Mouse (Mus musculus) thymus, adult 2 months (tissue): ENCODE measurements around the gene Snx11. TPM values are rescaled to one million over a fixed set of nuclear protein-coding genes. Genes with fewer than 3 reads are reported as not detected.

Experiments used
- DNase-seq: peaks from one replicate; pipeline ENCODE4 v3.0.0; 2021
- H3K27ac ChIP-seq: fragments of 200-500 bp; 2 replicates; pipeline ENCODE4 v1.5.1; 2012; ENCODE audit warnings: low read length, control low read depth; ENCODE audit not compliant: control insufficient read depth, insufficient read depth
- H3K27me3 ChIP-seq: fragments of 200-500 bp; 2 replicates; pipeline ENCODE4 v1.6.1; 2012; ENCODE audit warnings: mild to moderate bottlenecking, low read length, moderate library complexity, mixed read lengths; ENCODE audit not compliant: control insufficient read depth, insufficient read depth
- H3K36me3 ChIP-seq: fragments of 200-500 bp; 2 replicates; pipeline ENCODE4 v1.6.1; 2012; ENCODE audit warnings: mild to moderate bottlenecking, low read length, moderate library complexity; ENCODE audit not compliant: control insufficient read depth, insufficient read depth
- H3K4me1 ChIP-seq: fragments of 200-500 bp; replicated peaks from 2 replicates; pipeline ENCODE4 v1.6.1; 2012; ENCODE audit warnings: low read length; ENCODE audit not compliant: control insufficient read depth, insufficient read depth
- H3K4me3 ChIP-seq: fragments of 200-500 bp; 2 replicates; pipeline ENCODE4 v1.5.1; 2012; ENCODE audit warnings: mild to moderate bottlenecking, low read length, control low read depth, moderate library complexity; ENCODE audit not compliant: control insufficient read depth, insufficient read depth
- CTCF ChIP-seq: fragments of 200-500 bp; IDR thresholded peaks from 2 replicates; pipeline ENCODE4 v1.5.1; 2012; ENCODE audit warnings: mild to moderate bottlenecking, control low read depth, low read length, moderate library complexity, borderline replicate concordance; ENCODE audit not compliant: control insufficient read depth, poor library complexity, insufficient read depth; ENCODE audit errors: extremely low read depth
- POLR2A ChIP-seq: fragments of 200-500 bp; IDR thresholded peaks from 2 replicates; pipeline ENCODE4 v1.6.1; 2012; ENCODE audit warnings: mild to moderate bottlenecking, low read length, control low read depth, moderate library complexity; ENCODE audit not compliant: control insufficient read depth, poor library complexity, insufficient read depth; ENCODE audit errors: extremely low read depth
- WGBS: fragments of 180-500 bp; shearing (Covaris S2); methylation state at CpG from one replicate; pipeline ENCODE4 v1.1.7; 2018; 5-methylcytosine and 5-hydroxymethylcytosine counted together
- polyA plus RNA-seq: library from polyadenylated mRNA; depleted of rRNA; stranded (reverse); fragments of >200 nt; gene quantifications from 2 replicates; pipeline ENCODE4 v1.2.3, GENCODE M21; 2012

The Snx11 gene
- polyA plus RNA-seq, 1 experiment: 25.0 TPM

DNA sequence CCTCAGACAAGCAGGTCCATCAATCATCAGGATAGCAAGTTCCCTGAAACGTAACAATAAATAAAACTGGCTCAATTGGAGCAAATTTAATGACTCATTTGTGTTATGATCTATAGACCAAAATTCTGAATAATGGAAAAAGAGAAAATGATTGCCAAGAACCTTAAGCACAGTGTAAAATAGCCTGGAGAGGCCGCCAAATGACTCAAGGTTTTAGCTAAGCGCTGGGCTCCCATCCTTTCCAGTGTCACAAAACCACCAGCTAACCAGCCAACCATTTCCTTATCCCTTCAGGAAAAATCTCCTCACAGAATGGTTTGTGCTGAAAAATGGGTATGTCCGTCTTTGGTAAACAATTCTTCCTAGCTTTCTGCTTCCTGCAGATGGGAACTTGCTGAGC lies 33.5 kb downstream of the Snx11 start:
- Histone ChIP-seq H3K4me3 (no peak overlapping the region), H3K4me1 (no peaks in the 10 kb centered on the region), H3K27ac (no peak overlapping the region), H3K36me3 (peaks cover 11% of the 10 kb centered on the region; the same call in 1 of the 2 replicates), H3K27me3 (no peaks in the 10 kb centered on the region)
- TF ChIP-seq POLR2A: no peak
- no peak for TF ChIP-seq CTCF
- DNase-seq: no peak
- 93% methylated on average over 4 of the region's 4 CpGs for WGBS

DNA sequence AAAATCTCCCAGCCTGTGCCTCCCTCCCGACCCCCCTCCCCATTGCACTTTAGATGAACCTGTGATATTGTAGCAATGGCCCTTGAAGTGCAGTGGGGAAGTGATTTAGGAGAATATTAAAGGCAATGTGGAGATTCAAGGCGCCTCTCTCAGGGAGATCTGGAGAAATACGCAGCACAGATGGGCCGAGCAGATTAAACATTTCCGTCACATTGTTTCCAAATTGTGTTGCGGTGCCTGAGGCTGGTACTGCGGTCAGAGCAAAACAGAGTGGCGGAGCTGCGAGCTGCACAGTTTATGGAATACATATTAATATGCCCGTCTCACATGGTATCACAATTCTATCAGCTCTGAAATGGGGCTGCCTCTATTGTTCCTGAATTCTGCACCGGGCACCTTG lies 34.4 kb downstream of the Snx11 start:
- Histone ChIP-seq H3K27ac (no peak overlapping the region), H3K27me3 (no peaks in the 10 kb centered on the region), H3K4me3 (no peak overlapping the region), H3K4me1 (no peaks in the 10 kb centered on the region), H3K36me3 (peaks cover 11% of the 10 kb centered on the region; the same call in 1 of the 2 replicates)
- whole genome bisulfite sequencing: 73% methylated on average over 11 of the region's 11 CpGs
- TF ChIP-seq POLR2A (no peak), CTCF (no peak)
- no peak for DNase-seq

DNA sequence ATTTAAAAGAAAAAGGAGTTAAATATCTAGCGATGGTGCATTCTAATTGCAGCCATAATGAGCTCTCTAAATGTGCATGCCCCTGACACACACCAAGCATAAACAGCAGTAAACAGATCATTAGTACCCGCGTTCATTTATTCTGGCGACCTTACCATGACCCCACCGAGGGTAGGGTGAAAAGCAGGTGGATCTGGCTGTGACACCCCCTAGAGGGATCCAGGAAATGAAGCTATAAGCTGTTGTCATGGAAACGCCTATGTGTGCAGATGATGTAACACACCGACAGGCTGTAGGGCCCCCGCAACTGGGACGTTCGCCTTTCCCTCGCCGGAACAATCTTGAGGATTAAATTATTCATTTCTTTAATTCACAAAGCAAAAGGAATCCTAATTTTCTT lies 35.4 kb downstream of the Snx11 start:
- H3K27ac ChIP-seq: no peak overlapping the region
- no peak for DNase-seq
- H3K4me3 ChIP-seq: no peak overlapping the region
- peaks cover 7% of the 10 kb centered on the region; the same call in 1 of the 2 replicates for H3K36me3 ChIP-seq
- TF ChIP-seq CTCF: no peak
- no peak for TF ChIP-seq POLR2A
- no peaks in the 10 kb centered on the region for H3K4me1 ChIP-seq
- 55% methylated on average over 12 of the region's 12 CpGs for WGBS
- H3K27me3 ChIP-seq: no peaks in the 10 kb centered on the region

DNA sequence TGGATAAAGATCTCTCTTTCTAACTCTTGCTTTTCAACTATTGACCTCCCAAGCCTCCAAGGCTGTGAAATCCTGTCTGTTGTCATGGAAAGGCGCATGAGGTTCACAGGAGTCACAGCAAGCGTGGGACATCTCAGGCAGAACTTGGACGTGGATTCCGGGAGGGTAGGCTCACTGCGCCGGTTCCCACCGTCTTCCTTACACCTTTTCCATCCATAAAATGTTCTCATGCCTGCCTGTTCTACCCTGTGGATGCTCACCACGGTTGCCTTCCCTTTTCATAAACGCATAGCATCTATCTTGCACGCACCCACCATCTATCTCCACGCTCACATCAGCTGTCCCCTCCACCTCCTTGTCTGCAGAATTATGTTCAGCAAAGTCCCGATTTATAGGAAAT lies 36.6 kb downstream of the Snx11 start:
- no peak overlapping the region for H3K27ac ChIP-seq
- no peak for DNase-seq
- H3K27me3 ChIP-seq: no peaks in the 10 kb centered on the region
- whole genome bisulfite sequencing: 88% methylated on average over 12 of the region's 12 CpGs
- H3K4me3 ChIP-seq: no peak overlapping the region
- H3K4me1 ChIP-seq: no peaks in the 10 kb centered on the region
- H3K36me3 ChIP-seq: peaks cover 12% of the 10 kb centered on the region
- no peak for TF ChIP-seq POLR2A
- TF ChIP-seq CTCF: no peak

DNA sequence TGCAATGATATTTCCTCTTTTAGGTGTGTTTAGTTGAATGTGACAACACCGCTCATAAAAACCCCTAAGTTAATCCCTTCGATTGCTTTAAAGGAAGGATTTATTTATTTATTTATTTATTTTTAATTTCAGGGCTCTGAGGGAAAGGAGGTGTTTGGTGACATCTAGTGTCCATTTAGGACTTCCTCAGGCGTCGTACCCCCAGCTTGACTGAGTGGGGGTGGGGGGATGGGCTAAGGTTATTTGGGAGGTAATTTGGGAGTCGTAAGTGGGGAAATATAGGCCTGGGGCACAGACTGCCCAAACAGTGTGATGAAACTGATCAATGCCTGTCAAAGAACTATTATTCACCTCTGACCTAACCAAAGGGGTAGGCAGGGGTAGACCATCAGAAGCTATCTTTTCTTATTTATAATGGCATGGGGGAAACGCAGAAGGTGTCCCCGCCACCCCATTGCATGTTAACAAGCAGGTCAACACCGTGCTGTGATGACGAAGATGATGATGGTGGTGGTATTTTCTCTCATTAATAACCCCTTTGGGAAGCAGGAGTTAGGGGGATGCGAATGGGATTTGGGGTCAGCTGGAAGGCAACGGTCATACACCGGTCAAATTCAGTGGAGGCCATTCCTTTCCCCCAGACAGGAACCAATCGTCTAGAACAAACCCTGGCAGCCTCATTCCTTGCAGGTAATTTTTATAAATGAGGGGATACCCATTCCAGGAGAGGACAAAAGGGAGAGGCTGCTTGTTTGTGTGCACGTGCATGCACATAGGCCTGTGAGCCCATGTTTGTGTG lies 39.5 kb downstream of the Snx11 start:
- no peak overlapping the region for H3K27ac ChIP-seq
- 92% methylated on average over 14 of the region's 14 CpGs for WGBS
- H3K4me3 ChIP-seq: no peak overlapping the region
- TF ChIP-seq POLR2A (no peak), CTCF (no peak)
- H3K4me1 ChIP-seq: no peaks in the 10 kb centered on the region
- peaks cover 14% of the 10 kb centered on the region for H3K36me3 ChIP-seq
- DNase-seq: no peak
- H3K27me3 ChIP-seq: no peaks in the 10 kb centered on the region

DNA sequence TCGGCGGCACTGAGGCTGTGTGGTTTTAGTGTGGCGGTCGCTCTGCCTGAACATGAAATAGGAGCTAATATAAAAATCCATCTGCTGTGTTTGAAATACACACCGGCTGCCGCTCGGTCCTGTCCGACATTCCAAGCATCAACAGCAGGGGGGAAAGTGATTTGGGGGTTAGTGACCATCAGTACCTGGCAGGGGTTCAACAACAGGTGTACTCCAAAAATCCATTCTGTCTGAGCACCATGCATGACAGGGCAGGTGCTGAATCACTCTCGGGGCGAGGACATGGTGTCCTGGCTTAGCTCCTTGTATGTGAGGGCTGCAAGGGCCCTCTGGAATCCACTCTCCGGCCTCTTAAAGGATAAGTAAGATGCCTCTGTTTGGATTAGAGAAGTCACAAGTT lies 41.0 kb downstream of the Snx11 start:
- DNase-seq: no peak
- WGBS: 80% methylated on average over 11 of the region's 11 CpGs
- peaks cover 20% of the 10 kb centered on the region for H3K36me3 ChIP-seq
- TF ChIP-seq POLR2A: no peak
- TF ChIP-seq CTCF: no peak
- no peaks in the 10 kb centered on the region for H3K27me3 ChIP-seq
- no peak overlapping the region for H3K4me3 ChIP-seq
- H3K4me1 ChIP-seq: no peaks in the 10 kb centered on the region
- no peak overlapping the region for H3K27ac ChIP-seq
